Mouse (Mus musculus): ENCODE results near the gene Dstyk. TPM values are rescaled to one million over a fixed set of nuclear protein-coding genes. Genes with fewer than 3 reads are reported as not detected.

Gene Dstyk
- polyA plus RNA-seq, 1 experiment from 2014 or later, result 15.7 TPM

Other genes starting within 250 kb of the Dstyk start
- gene Lemd1, start 226.1 kb upstream of the Dstyk start, polyA plus RNA-seq (2014; fragmentation: Nextera tagmentation; extraction: Ambion mirVana), result 8.1 and 12.1 TPM in 2 replicates
- gene AC124108.1, start 226.1 kb upstream of the Dstyk start, polyA plus RNA-seq (2014; fragmentation: Nextera tagmentation; extraction: Ambion mirVana), result 4.7 and 5.6 TPM in 2 replicates
- not detected in 2 replicates for gene Gm10188, start 187.8 kb upstream of the Dstyk start, polyA plus RNA-seq (2014; fragmentation: Nextera tagmentation; extraction: Ambion mirVana)
- 0.99 and 1.1 TPM in 2 replicates for gene Klhdc8a, start 118.9 kb upstream of the Dstyk start, polyA plus RNA-seq (2014; fragmentation: Nextera tagmentation; extraction: Ambion mirVana)
- 57.7 and 63.4 TPM in 2 replicates for gene Nuak2, start 101.4 kb upstream of the Dstyk start, polyA plus RNA-seq (2014; fragmentation: Nextera tagmentation; extraction: Ambion mirVana)
- 13.3 and 16.1 TPM in 2 replicates for gene Tmcc2, start 26.3 kb upstream of the Dstyk start, polyA plus RNA-seq (2014; fragmentation: Nextera tagmentation; extraction: Ambion mirVana)
- 62.0 and 67.3 TPM in 2 replicates for gene Rbbp5, start 59.8 kb downstream of the Dstyk start, polyA plus RNA-seq (2014; fragmentation: Nextera tagmentation; extraction: Ambion mirVana)
- 1.1 and 1.3 TPM in 2 replicates for gene Tmem81, start 88.7 kb downstream of the Dstyk start, polyA plus RNA-seq (2014; fragmentation: Nextera tagmentation; extraction: Ambion mirVana)
- gene Cntn2, start 125.7 kb downstream of the Dstyk start, polyA plus RNA-seq (2014; fragmentation: Nextera tagmentation; extraction: Ambion mirVana), result 15.3 and 16.9 TPM in 2 replicates